Mouse (Mus musculus) midbrain, embryonic 14.5 days (tissue): ENCODE measurements around the gene Mboat7. TPM values are rescaled to one million over a fixed set of nuclear protein-coding genes. Genes with fewer than 3 reads are reported as not detected.

Experiments
- ATAC-seq: fragments of 200-750 bp; cut with Nextera tagmentation; 2 replicates; pipeline ENCODE4 v1.8.0; 2017; ENCODE audit warnings: moderate number of reproducible peaks, moderate library complexity; ENCODE audit not compliant: low FRiP score, low TSS enrichment
- DNase-seq: peaks from one replicate; pipeline ENCODE4 v3.0.0-alpha.2; 2015
- H3K27ac ChIP-seq: fragments of 300-500 bp; sonication (generic); replicated peaks from 2 replicates; pipeline ENCODE4 v1.5.1; 2014; ENCODE audit warnings: mild to moderate bottlenecking, low read depth, low read length, moderate library complexity
- H3K27me3 ChIP-seq: fragments of 300-500 bp; sonication (generic); 2 replicates; pipeline ENCODE4 v1.6.1; 2014; ENCODE audit warnings: low read length, control low read depth, mixed read lengths; ENCODE audit not compliant: control insufficient read depth, insufficient read depth
- H3K36me3 ChIP-seq: fragments of 300-500 bp; sonication (generic); 2 replicates; pipeline ENCODE4 v1.6.1; 2014; ENCODE audit warnings: low read length, control low read depth; ENCODE audit not compliant: control insufficient read depth, insufficient read depth
- H3K4me1 ChIP-seq: fragments of 300-500 bp; sonication (generic); 2 replicates; pipeline ENCODE4 v1.6.1; 2014; ENCODE audit warnings: mild to moderate bottlenecking, antibody characterized with exemption, low read length, control low read depth; ENCODE audit not compliant: control insufficient read depth, insufficient read depth
- H3K4me2 ChIP-seq: fragments of 300-500 bp; sonication (generic); 2 replicates; pipeline ENCODE4 v1.6.1; 2014; ENCODE audit warnings: mild to moderate bottlenecking, low read length, moderate library complexity
- H3K4me3 ChIP-seq: fragments of 300-500 bp; sonication (generic); replicated peaks from 2 replicates; pipeline ENCODE4 v1.5.1; 2014; ENCODE audit warnings: low read depth, low read length
- H3K9ac ChIP-seq: fragments of 300-500 bp; sonication (generic); replicated peaks from 2 replicates; pipeline ENCODE4 v1.6.1; 2014; ENCODE audit warnings: mild to moderate bottlenecking, low read length, moderate library complexity
- H3K9me3 ChIP-seq: fragments of 300-500 bp; sonication (generic); 2 replicates; pipeline ENCODE4 v1.6.1; 2016; ENCODE audit warnings: low read length, control low read depth, mixed read lengths; ENCODE audit not compliant: control insufficient read depth
- WGBS: fragments of 180-500 bp; shearing (Covaris S2); extraction: QIAGEN DNeasy Blood & Tissue Kit; methylation state at CpG from one replicate; pipeline ENCODE4 v1.1.7; 2014; 5-methylcytosine and 5-hydroxymethylcytosine counted together
- microRNA-seq: library from miRNA; unstranded; fragments of <30 nt; microRNA quantifications from one replicate; pipeline ENCODE4, GENCODE M21; 2016
- polyA plus RNA-seq: library from polyadenylated mRNA; unstranded; fragments of >200 nt; fragmentation: Nextera tagmentation; extraction: Ambion mirVana; gene quantifications from 2 replicates; pipeline ENCODE4 v1.2.1, GENCODE M21; 2014

The Mboat7 gene
- polyA plus RNA-seq, 1 experiment from 2014 or later = 70.7 TPM

DNA sequence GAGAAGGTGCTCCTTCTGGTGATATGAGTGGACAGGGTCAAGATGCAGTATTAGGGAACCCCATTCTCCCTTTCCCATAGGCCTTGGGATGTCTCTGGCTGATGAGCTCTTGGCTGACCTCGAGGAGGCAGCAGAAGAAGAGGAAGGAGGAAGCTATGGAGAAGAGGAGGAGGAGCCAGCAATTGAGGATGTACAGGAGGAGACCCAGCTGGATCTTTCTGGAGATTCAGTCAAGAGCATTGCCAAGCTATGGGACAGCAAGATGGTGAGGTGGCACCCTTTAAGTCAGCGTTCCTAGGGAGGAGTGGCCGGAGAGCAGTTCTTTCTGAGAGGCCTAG is 62.9 kb downstream of the Mboat7 start:
- ATAC-seq = no peak
- WGBS = 51% methylated on average over 3 of the region's 3 CpGs

DNA sequence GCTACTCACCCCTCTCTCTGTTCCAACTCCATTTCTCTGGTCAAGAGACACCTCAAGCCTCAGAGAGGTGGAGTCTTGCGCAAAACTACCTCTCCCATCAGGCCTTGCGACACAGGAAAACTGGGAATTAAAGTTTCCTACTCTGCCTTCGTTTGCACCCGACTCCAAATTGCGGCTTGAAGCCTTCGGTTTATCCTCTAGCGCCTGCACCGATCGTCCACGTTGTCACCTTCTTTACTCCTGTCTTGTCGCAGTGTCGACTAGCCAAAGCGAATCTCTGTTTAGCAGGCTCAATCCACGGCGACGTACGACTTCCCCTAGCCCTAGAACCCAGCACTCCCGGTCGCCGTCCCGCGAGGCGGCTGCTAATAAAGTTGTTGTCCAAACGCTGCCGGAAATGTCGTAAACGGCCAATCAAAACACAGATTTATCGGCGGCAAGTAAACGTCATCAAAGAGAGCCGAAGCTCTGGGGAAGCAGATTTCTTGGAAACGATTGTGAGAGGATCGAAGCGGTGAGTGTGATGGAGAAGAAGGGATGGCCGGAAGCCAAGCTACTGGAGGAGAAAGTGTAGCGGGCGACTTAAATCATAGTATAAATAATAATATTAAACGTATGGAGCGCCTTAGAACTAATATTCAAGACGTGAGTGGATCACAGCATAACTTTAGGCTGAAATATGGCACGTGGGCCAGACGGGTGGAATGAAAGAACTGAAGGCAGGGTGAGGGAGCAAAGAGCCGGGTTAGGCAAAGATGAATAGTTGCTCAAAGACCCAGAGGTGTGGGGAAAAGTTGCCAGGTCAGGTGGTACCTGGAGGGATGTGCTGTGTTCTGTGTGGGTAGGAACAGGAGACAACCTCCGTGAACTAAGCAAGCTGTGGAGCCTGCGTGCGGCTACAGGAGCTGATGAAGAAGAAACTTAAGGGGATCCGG is 63.5 kb downstream of the Mboat7 start, which contains the start of the genes Tfpt and Prpf31:
TSS of gene Tfpt (minus strand) at position 387 of the 935 bp plus-strand sequence.
TSS of gene Prpf31 (plus strand) at position 443 of the 935 bp plus-strand sequence.
- WGBS = 1% methylated on average over 47 of the region's 47 CpGs

More for the DNA sequence above, 62.9 kb downstream of the Mboat7 start:
- DNase-seq = no peak
- Histone ChIP-seq H3K9ac (peak overlapping the region; percentile 77), H3K9me3 (no peaks in the 10 kb centered on the region), H3K36me3 (peaks cover 37% of the 10 kb centered on the region), H3K4me1 (peaks cover 13% of the 10 kb centered on the region), H3K4me3 (peak overlapping the region; percentile 50), H3K4me2 (peak overlapping the region; percentile 98), H3K27ac (no peak overlapping the region), H3K27me3 (no peaks in the 10 kb centered on the region)

DNA sequence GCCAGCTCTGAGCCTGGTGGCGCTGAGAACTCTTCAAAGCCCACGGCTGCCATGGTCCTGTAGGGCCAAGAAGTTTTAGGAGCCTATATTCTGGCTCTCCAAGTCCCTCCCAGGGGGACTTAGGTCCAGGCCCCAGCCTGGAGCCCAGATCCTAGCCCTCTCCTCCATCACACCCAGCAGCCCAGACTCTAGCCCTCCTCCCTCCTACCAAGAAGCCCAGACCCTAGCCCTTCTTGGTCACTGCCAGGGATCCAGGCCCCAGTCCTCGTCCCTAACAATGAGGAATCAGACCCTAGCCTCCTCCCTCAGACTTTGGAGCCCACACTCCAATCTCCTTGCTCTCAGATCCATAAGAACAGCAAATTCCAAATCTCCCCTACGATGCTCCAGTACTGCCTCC is 64.3 kb downstream of the Mboat7 start:
- DNase-seq (no peak), ATAC-seq (peak; percentile 40; the same call in 1 of the 2 replicates)
- H3K36me3 ChIP-seq = peaks cover 27% of the 10 kb centered on the region
- peak overlapping the region; percentile 98 for H3K4me2 ChIP-seq
- no peaks in the 10 kb centered on the region for H3K9me3 ChIP-seq
- H3K27me3 ChIP-seq = no peaks in the 10 kb centered on the region
- H3K4me1 ChIP-seq = peaks cover 13% of the 10 kb centered on the region
- H3K27ac ChIP-seq = 0 out of 2 replicates have a peak overlapping the region, but pooled peaks have one; percentile 71
- H3K4me3 ChIP-seq = peak overlapping the region; percentile 50
- H3K9ac ChIP-seq = peak overlapping the region; percentile 77
- WGBS = 35% methylated on average over 4 of the region's 4 CpGs

More for the DNA sequence above, 63.5 kb downstream of the Mboat7 start, which contains the start of the genes Tfpt and Prpf31:
- no peaks in the 10 kb centered on the region for H3K27me3 ChIP-seq
- H3K9me3 ChIP-seq = no peaks in the 10 kb centered on the region
- H3K4me3 ChIP-seq = peak within 1 kb of the TSS; percentile 50
- peaks cover 30% of the 10 kb centered on the region for H3K36me3 ChIP-seq
- H3K4me2 ChIP-seq = peak within 1 kb of the TSS; percentile 98
- H3K4me1 ChIP-seq = peaks cover 13% of the 10 kb centered on the region
- ATAC-seq (peak; percentile 87), DNase-seq (peak; percentile 98)
- H3K27ac ChIP-seq = peak within 1 kb of the TSS; percentile 71; the same call in 1 of the 2 replicates
- H3K9ac ChIP-seq = peak within 1 kb of the TSS; percentile 77

Small RNAs within 50 kb of the gene (microRNA-seq; reads per million reads assigned to microRNA genes)
- 5.7 reads per million, percentile 28 among the genes with 10 or more reads in this experiment for gene Mir3572

Other genes with a start within 250 kb of the Mboat7 start
- not detected in 2 replicates for gene Tarm1, start 190.9 kb downstream of the Mboat7 start, polyA plus RNA-seq
- gene Oscar, start 77.4 kb downstream of the Mboat7 start, polyA plus RNA-seq = 0.26 and 0.63 TPM in 2 replicates
- gene Ndufa3, start 76.2 kb downstream of the Mboat7 start, polyA plus RNA-seq = 432 and 586 TPM in 2 replicates
- 30.4 and 38.5 TPM in 2 replicates for gene Tfpt, start 63.6 kb downstream of the Mboat7 start, polyA plus RNA-seq
- gene Prpf31, start 63.5 kb downstream of the Mboat7 start, polyA plus RNA-seq = 71.0 and 82.7 TPM in 2 replicates
- gene Cnot3, start 48.3 kb downstream of the Mboat7 start, polyA plus RNA-seq = 36.6 and 51.2 TPM in 2 replicates
- gene Leng1, start 27.7 kb downstream of the Mboat7 start, polyA plus RNA-seq = 10.6 TPM in 2 replicates
- 3.0 and 3.2 TPM in 2 replicates for gene Tmc4, start 16.0 kb downstream of the Mboat7 start, polyA plus RNA-seq
- gene Tsen34, start 660 bp downstream of the Mboat7 start, polyA plus RNA-seq = 232 and 277 TPM in 2 replicates
- 857 and 868 TPM in 2 replicates for gene Rps9, start 10.5 kb upstream of the Mboat7 start, polyA plus RNA-seq
- 0.11 and 0.34 TPM in 2 replicates for gene Pirb, start 26.9 kb upstream of the Mboat7 start, polyA plus RNA-seq
- not detected in 2 replicates for gene Gm15448, start 132.2 kb upstream of the Mboat7 start, polyA plus RNA-seq
- 0.12 TPM in 1 of 2 replicates, not detected in the other for gene Pira2, start 151.5 kb upstream of the Mboat7 start, polyA plus RNA-seq
- not detected in 2 replicates for gene Gm14548, start 204.6 kb upstream of the Mboat7 start, polyA plus RNA-seq
- not detected in 2 replicates for gene Lilra6, start 222.0 kb upstream of the Mboat7 start, polyA plus RNA-seq